Mouse (Mus musculus) small intestine, adult 2 months (tissue): Measurements from ENCODE around the gene Zfp423. TPM values are rescaled to one million over a fixed set of nuclear protein-coding genes. Genes with fewer than 3 reads are reported as not detected.

ENCODE experiments used
- H3K27ac ChIP-seq: fragments of 200-500 bp; 2 replicates; pipeline ENCODE4 v1.5.1; 2012; ENCODE audit warnings: low read depth, low read length, control low read depth, inconsistent platforms; ENCODE audit not compliant: insufficient read depth
- H3K27me3 ChIP-seq: fragments of 200-500 bp; 2 replicates; pipeline ENCODE4 v1.6.1; 2012; ENCODE audit warnings: mild to moderate bottlenecking, moderate library complexity, low read length, inconsistent platforms; ENCODE audit not compliant: control insufficient read depth, insufficient read depth
- H3K36me3 ChIP-seq: fragments of 200-500 bp; 2 replicates; pipeline ENCODE4 v1.6.1; 2012; ENCODE audit warnings: mild to moderate bottlenecking, low read length, control low read depth, inconsistent platforms; ENCODE audit not compliant: control insufficient read depth, insufficient read depth
- H3K4me1 ChIP-seq: fragments of 200-500 bp; 2 replicates; pipeline ENCODE4 v1.6.1; 2012; ENCODE audit warnings: low read length, inconsistent platforms, mixed read lengths; ENCODE audit not compliant: control insufficient read depth, insufficient read depth, insufficient read length
- H3K4me3 ChIP-seq: fragments of 200-500 bp; 2 replicates; pipeline ENCODE4 v1.5.1; 2012; ENCODE audit warnings: low read depth, mild to moderate bottlenecking, control low read depth, inconsistent platforms, low read length, moderate library complexity
- CTCF ChIP-seq: fragments of 200-500 bp; IDR thresholded peaks from 2 replicates; pipeline ENCODE4 v1.5.1; 2012; ENCODE audit warnings: low read depth, mild to moderate bottlenecking, control low read depth, inconsistent platforms, low read length, moderate library complexity, mixed read lengths; ENCODE audit not compliant: insufficient replicate concordance, insufficient read length; ENCODE audit errors: extremely low read depth
- POLR2A ChIP-seq: fragments of 200-500 bp; IDR thresholded peaks from 2 replicates; pipeline ENCODE4 v1.6.1; 2012; ENCODE audit warnings: low read depth, mild to moderate bottlenecking, control low read depth, inconsistent platforms, low read length, moderate library complexity
- WGBS: fragments of 180-500 bp; shearing (Covaris S2); methylation state at CpG from one replicate; pipeline ENCODE4 v1.1.7; 2018; 5-methylcytosine and 5-hydroxymethylcytosine counted together
- polyA plus RNA-seq: library from polyadenylated mRNA; depleted of rRNA; stranded (reverse); fragments of >200 nt; gene quantifications from 2 replicates; pipeline ENCODE4 v1.2.3, GENCODE M21; 2012

Gene Zfp423
- polyA plus RNA-seq, 1 experiment: 2.3 TPM

DNA sequence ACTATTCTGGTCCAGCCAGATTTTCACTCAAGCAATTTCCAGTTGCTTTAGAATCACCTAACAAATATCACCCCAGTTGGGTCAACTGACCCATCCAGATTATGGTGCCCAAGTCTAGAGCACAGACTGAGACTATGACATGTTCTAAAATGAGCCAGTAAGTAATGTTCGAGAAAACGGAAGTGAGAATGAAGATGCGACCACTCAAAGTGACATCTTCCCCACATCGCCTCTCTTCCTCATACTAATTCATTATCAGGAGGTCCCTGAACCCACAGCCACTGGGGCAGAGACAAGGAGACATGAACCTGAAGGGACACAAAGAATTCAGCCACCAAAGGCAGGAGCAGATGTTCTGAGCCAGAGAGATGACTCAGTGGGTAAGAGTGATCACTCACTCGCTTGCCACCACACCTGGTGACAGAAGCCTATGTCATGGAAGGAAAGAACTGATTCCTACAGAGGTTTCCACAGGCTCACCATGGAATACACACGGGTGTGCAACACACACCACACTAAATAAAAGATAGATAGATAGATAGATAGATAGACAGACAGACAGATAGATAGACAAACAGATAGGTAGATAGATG lies 24.2 kb downstream of the Zfp423 start:
- WGBS: 82% methylated on average over 6 of the region's 6 CpGs
- Histone ChIP-seq H3K27me3 (no peaks in the 10 kb centered on the region), H3K4me3 (no peak overlapping the region), H3K36me3 (no peaks in the 10 kb centered on the region), H3K4me1 (0 out of 2 replicates have a peak, but pooled peaks cover 6% of the 10 kb centered on the region), H3K27ac (no peak overlapping the region)
- TF ChIP-seq POLR2A: no peak
- TF ChIP-seq CTCF: no peak

- Histone ChIP-seq H3K27me3 (no peaks in the 10 kb centered on the region), H3K4me1 (0 out of 2 replicates have a peak, but pooled peaks cover 6% of the 10 kb centered on the region), H3K4me3 (no peak overlapping the region), H3K27ac (no peak overlapping the region), H3K36me3 (no peaks in the 10 kb centered on the region)
- WGBS: 77% methylated on average over 13 of the region's 13 CpGs
- TF ChIP-seq POLR2A (no peak), CTCF (no peak)
Measured at GRCm38 (mm10) chr8:87934175-87934574, 25.2 kb downstream of the Zfp423 start.

- Histone ChIP-seq H3K27ac (no peak overlapping the region), H3K27me3 (no peaks in the 10 kb centered on the region), H3K36me3 (no peaks in the 10 kb centered on the region), H3K4me3 (no peak overlapping the region), H3K4me1 (0 out of 2 replicates have a peak, but pooled peaks cover 2% of the 10 kb centered on the region)
- 61% methylated on average over 8 of the region's 8 CpGs for WGBS
- TF ChIP-seq CTCF: no peak
- no peak for TF ChIP-seq POLR2A
Measured at GRCm38 (mm10) chr8:87933752-87934151, 25.6 kb downstream of the Zfp423 start.

DNA sequence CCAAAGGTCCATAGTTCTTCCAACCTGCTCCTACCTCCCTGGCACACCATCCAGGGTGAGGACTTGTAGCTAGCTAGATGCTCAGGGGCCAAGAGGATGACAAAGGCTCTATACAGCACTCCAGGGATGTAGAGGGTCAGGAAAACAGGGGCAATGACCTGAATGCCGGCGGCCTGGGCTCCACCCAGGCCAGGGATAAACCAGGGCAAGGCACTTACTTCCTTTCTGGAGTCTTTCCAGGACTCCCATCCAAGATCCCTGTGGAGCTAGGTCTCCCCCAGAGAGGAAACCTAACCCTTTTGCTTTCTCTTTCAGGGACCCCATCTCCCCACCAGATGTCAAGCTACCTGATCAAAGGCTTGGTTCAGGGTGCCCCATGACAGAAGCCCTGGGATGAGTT lies 30.5 kb downstream of the Zfp423 start:
- H3K27ac ChIP-seq: no peak overlapping the region
- no peaks in the 10 kb centered on the region for H3K27me3 ChIP-seq
- WGBS: 22% methylated on average over 2 of the region's 2 CpGs
- H3K36me3 ChIP-seq: no peaks in the 10 kb centered on the region
- no peak for TF ChIP-seq CTCF
- no peak for TF ChIP-seq POLR2A
- H3K4me1 ChIP-seq: no peaks in the 10 kb centered on the region
- H3K4me3 ChIP-seq: no peak overlapping the region

- Histone ChIP-seq H3K4me1 (no peaks in the 10 kb centered on the region), H3K36me3 (no peaks in the 10 kb centered on the region), H3K27me3 (no peaks in the 10 kb centered on the region), H3K27ac (no peak overlapping the region), H3K4me3 (no peak overlapping the region)
- 69% methylated on average over 10 of the region's 10 CpGs for WGBS
- TF ChIP-seq CTCF (no peak), POLR2A (no peak)
Measured at GRCm38 (mm10) chr8:87927034-87927830, 32.2 kb downstream of the Zfp423 start.

- no peak overlapping the region for H3K27ac ChIP-seq
- no peak for TF ChIP-seq CTCF
- no peak for TF ChIP-seq POLR2A
- no peak overlapping the region for H3K4me3 ChIP-seq
- 68% methylated on average over 7 of the region's 7 CpGs for WGBS
- no peaks in the 10 kb centered on the region for H3K4me1 ChIP-seq
- no peaks in the 10 kb centered on the region for H3K36me3 ChIP-seq
- no peaks in the 10 kb centered on the region for H3K27me3 ChIP-seq
Measured at GRCm38 (mm10) chr8:87926098-87926890, 33.1 kb downstream of the Zfp423 start.

GRCm38 (mm10) chr8:87922936-87923335 lies 36.5 kb downstream of the Zfp423 start:
- H3K36me3 ChIP-seq: no peaks in the 10 kb centered on the region
- WGBS: 77% methylated on average over 6 of the region's 6 CpGs
- no peaks in the 10 kb centered on the region for H3K27me3 ChIP-seq
- H3K4me3 ChIP-seq: no peak overlapping the region
- TF ChIP-seq CTCF: no peak
- TF ChIP-seq POLR2A: no peak
- H3K4me1 ChIP-seq: no peaks in the 10 kb centered on the region
- no peak overlapping the region for H3K27ac ChIP-seq
